26 mouse cellular contexts compared by ENCODE assay signal in the genomic region with DNA sequence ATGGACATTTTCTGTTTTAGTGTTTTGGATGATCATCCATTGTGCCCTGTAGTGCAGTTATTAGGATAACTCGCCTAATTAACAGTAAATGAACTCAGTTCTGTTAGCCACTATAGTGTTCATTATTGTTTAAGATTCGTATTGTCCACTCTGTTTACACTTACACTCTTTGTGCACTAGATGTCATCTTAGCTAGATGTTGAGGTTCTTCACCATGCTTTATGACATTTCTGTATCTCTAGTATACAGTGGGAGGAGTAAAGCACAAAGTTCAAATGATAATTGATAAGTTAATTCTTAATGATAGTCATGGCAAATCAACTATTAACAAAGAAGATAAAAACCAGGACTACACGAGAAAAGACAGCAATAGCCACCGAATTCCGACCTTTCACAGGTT.
"Had no signal": no experiment of that assay in that cellular context is flagged by ENCODE, and none has a peak within 500 bp of the region (broad histone marks: within the 10 kb centered on the region; RNA-seq: fewer than 3 reads in every experiment).

No protein-coding gene starts in this region.

- H3K27me3 ChIP-seq: heart, embryonic 12.5 days; hindbrain, embryonic 12.5 days; limb, embryonic 12.5 days; liver, embryonic 13.5 days; liver, embryonic 15.5 days had no signal

- H3K9ac ChIP-seq: heart, embryonic 12.5 days; hindbrain, embryonic 12.5 days; hindbrain, embryonic 14.5 days; limb, embryonic 12.5 days; liver, embryonic 13.5 days; liver, embryonic 15.5 days had no signal

- H3K4me1 ChIP-seq: heart, embryonic 10.5 days; heart, embryonic 12.5 days; hindbrain, embryonic 10.5 days; hindbrain, embryonic 12.5 days; limb, embryonic 10.5 days; limb, embryonic 12.5 days; liver, embryonic 13.5 days; liver, embryonic 15.5 days had no signal

- H3K9me3 ChIP-seq: heart, embryonic 10.5 days; heart, embryonic 12.5 days; hindbrain, embryonic 10.5 days; hindbrain, embryonic 12.5 days; limb, embryonic 10.5 days; limb, embryonic 12.5 days; liver, embryonic 13.5 days; liver, embryonic 15.5 days had no signal

- H3K36me3 ChIP-seq: heart, embryonic 10.5 days; heart, embryonic 12.5 days; hindbrain, embryonic 10.5 days; hindbrain, embryonic 12.5 days; limb, embryonic 10.5 days; limb, embryonic 12.5 days; liver, embryonic 13.5 days; liver, embryonic 15.5 days had no signal

- ATAC-seq: hindbrain, embryonic 16.5 days; inflammation-experienced regulatory T-cells, adult 6 months; intestine, embryonic 16.5 days had no signal

- DNase-seq: gastrocnemius, adult 2 months; gastrocnemius, postnatal 10 days; gastrocnemius, postnatal 25 days; heart, adult 18-20 months; heart, postnatal 10 days; heart, postnatal 4 days; kidney, adult 18-20 months; kidney, adult 8-10 months; kidney, postnatal 10 days; kidney, postnatal 25 days; kidney, postnatal 4 days; layer of hippocampus, adult 9-11 months; liver; liver, embryonic 13.5 days had no signal

- H3K4me3 ChIP-seq: gastrocnemius, adult 2 months; heart, embryonic 10.5 days; heart, embryonic 12.5 days; hindbrain, embryonic 10.5 days; hindbrain, embryonic 12.5 days; left cerebral cortex, adult 2 months; limb, embryonic 10.5 days; limb, embryonic 12.5 days; liver, embryonic 13.5 days; liver, embryonic 15.5 days had no signal

- H3K4me2 ChIP-seq: heart, embryonic 12.5 days; hindbrain, embryonic 12.5 days; hindbrain, embryonic 14.5 days; limb, embryonic 12.5 days; liver, embryonic 13.5 days; liver, embryonic 15.5 days had no signal

- H3K27ac ChIP-seq: gastrocnemius, adult 2 months; heart, embryonic 10.5 days; hindbrain, embryonic 10.5 days; hindbrain, embryonic 12.5 days; hindbrain, embryonic 14.5 days; left cerebral cortex, adult 2 months; limb, embryonic 10.5 days; limb, embryonic 12.5 days; liver, embryonic 13.5 days; liver, embryonic 15.5 days had no signal
